Mouse (Mus musculus) brain, embryonic 14.5 days (tissue): ENCODE results near the gene Cdk14.

ENCODE experiments used
- CTCF ChIP-seq: fragments of 200-500 bp; IDR thresholded peaks from 2 replicates; pipeline ENCODE4 v1.5.1; 2012; ENCODE audit warnings: inconsistent platforms, mild to moderate bottlenecking, moderate library complexity, borderline replicate concordance; ENCODE audit not compliant: insufficient read depth, insufficient read length; ENCODE audit errors: extremely low read depth
- POLR2A ChIP-seq: fragments of 200-500 bp; IDR thresholded peaks from 2 replicates; pipeline ENCODE4 v1.6.1; 2012; ENCODE audit warnings: mild to moderate bottlenecking, inconsistent platforms, borderline replicate concordance; ENCODE audit not compliant: poor library complexity, insufficient read depth, insufficient read length, severe bottlenecking; ENCODE audit errors: extremely low read depth

GRCm38 (mm10) chr5:4824171-4824570 is 595.9 kb downstream of the Cdk14 start:
- no peak for TF ChIP-seq CTCF
- no peak for TF ChIP-seq POLR2A
